Mouse (Mus musculus) liver, embryonic 14.5 days (tissue): ENCODE measurements around the gene Smok2b. TPM values are rescaled to one million over a fixed set of nuclear protein-coding genes. Genes with fewer than 3 reads are reported as not detected.
"Not testable (repeated sequence)": the region's sequence is repeated elsewhere in the genome, so short reads cannot be mapped to it uniquely, and the experiment has no call there.

Experiments
- ATAC-seq: fragments of 200-750 bp; cut with Nextera tagmentation; 2 replicates; pipeline ENCODE4 v1.8.0; 2017; ENCODE audit warnings: moderate number of reproducible peaks, mild to moderate bottlenecking, moderate library complexity; ENCODE audit not compliant: insufficient read depth
- DNase-seq, 3 experiments: peaks; one replicate each; pipeline ENCODE4 v3.0.0-alpha.2; 2012 to 2013; ENCODE audit warnings: low read depth in 3 of 3, low spot score in 3 of 3
- H3K27ac ChIP-seq: fragments of 300-500 bp; sonication (generic); 2 replicates; pipeline ENCODE4 v1.5.1; 2014; ENCODE audit warnings: moderate library complexity, mild to moderate bottlenecking, control low read depth, inconsistent platforms
- H3K27me3 ChIP-seq: fragments of 300-500 bp; sonication (generic); 2 replicates; pipeline ENCODE4 v1.6.1; 2014; ENCODE audit warnings: mild to moderate bottlenecking, low read length, moderate library complexity; ENCODE audit not compliant: control insufficient read depth, insufficient read depth
- H3K36me3 ChIP-seq: fragments of 300-500 bp; sonication (generic); replicated peaks from 2 replicates; pipeline ENCODE4 v1.6.1; 2014; ENCODE audit warnings: low read depth; ENCODE audit not compliant: control insufficient read depth, insufficient read depth
- H3K4me1 ChIP-seq, 2 experiments: fragments of 200-500 bp in 1 of 2; fragments of 300-500 bp in 1 of 2; sonication (generic) in 1 of 2; replicated peaks; 2 replicates each; pipeline ENCODE4 v1.6.1; 2012 to 2014; ENCODE audit warnings: antibody characterized with exemption in 1 of 2, inconsistent platforms in 1 of 2, low read length in 1 of 2; ENCODE audit not compliant: control insufficient read depth in 2 of 2, insufficient read depth in 2 of 2
- H3K4me2 ChIP-seq: fragments of 300-500 bp; sonication (generic); 2 replicates; pipeline ENCODE4 v1.6.1; 2014; ENCODE audit warnings: low read depth, mild to moderate bottlenecking, control low read depth, moderate library complexity
- H3K4me3 ChIP-seq, 2 experiments: fragments of 200-500 bp in 1 of 2; fragments of 300-500 bp in 1 of 2; sonication (generic) in 1 of 2; 2 replicates each; pipeline ENCODE4 v1.5.1; 2012 to 2014; ENCODE audit warnings: low read depth in 2 of 2, low read length in 2 of 2, mild to moderate bottlenecking in 2 of 2, control low read depth in 1 of 2, inconsistent platforms in 1 of 2, moderate library complexity in 1 of 2; ENCODE audit not compliant: insufficient read depth in 1 of 2
- H3K9ac ChIP-seq: fragments of 300-500 bp; sonication (generic); replicated peaks from 2 replicates; pipeline ENCODE4 v1.6.1; 2014; ENCODE audit warnings: mild to moderate bottlenecking, control low read depth, moderate library complexity
- H3K9me3 ChIP-seq: fragments of 300-500 bp; sonication (generic); 2 replicates; pipeline ENCODE4 v1.6.1; 2016; ENCODE audit warnings: low read length, mixed read lengths; ENCODE audit not compliant: control insufficient read depth
- WGBS: fragments of 180-500 bp; shearing (Covaris S2); extraction: QIAGEN DNeasy Blood & Tissue Kit; methylation state at CpG from one replicate; pipeline ENCODE4 v1.1.7; 2014; ENCODE audit not compliant: insufficient replicate concordance; 5-methylcytosine and 5-hydroxymethylcytosine counted together
- polyA plus RNA-seq, 2 experiments: library from polyadenylated mRNA; depleted of rRNA in 1 of 2; stranded (reverse) in 1 of 2; unstranded in 1 of 2; fragments of >200 nt; fragmentation: Nextera tagmentation in 1 of 2; extraction: Ambion mirVana in 1 of 2; gene quantifications; 2 replicates each; pipeline versions ENCODE4 v1.2.1 to v1.2.3; 2012 to 2014

Gene Smok2b
- polyA plus RNA-seq, 2 experiments = not detected

GRCm38 (mm10) chr17:13196486-13196885 is 33.6 kb upstream of the Smok2b start:
- 53% methylated on average over 4 of the region's 4 CpGs for WGBS
- not testable (repeated sequence) for ATAC-seq

GRCm38 (mm10) chr17:13198812-13199211 is 31.2 kb upstream of the Smok2b start:
- DNase-seq, H3K4me2 ChIP-seq, H3K4me3 ChIP-seq, H3K4me1 ChIP-seq, H3K27me3 ChIP-seq, H3K9ac ChIP-seq, H3K36me3 ChIP-seq, H3K27ac ChIP-seq, ATAC-seq: not testable (repeated sequence)
- H3K9me3 ChIP-seq = peaks cover 16% of the 10 kb centered on the region
- 66% methylated on average over 2 of the region's 2 CpGs for WGBS

More at GRCm38 (mm10) chr17:13196486-13196885, 33.6 kb upstream of the Smok2b start:
- H3K27me3 ChIP-seq, DNase-seq, H3K4me3 ChIP-seq, H3K27ac ChIP-seq, H3K4me1 ChIP-seq, H3K36me3 ChIP-seq, H3K9ac ChIP-seq, H3K4me2 ChIP-seq: not testable (repeated sequence)
- H3K9me3 ChIP-seq = peaks cover 16% of the 10 kb centered on the region

- H3K4me2 ChIP-seq, H3K27ac ChIP-seq, H3K27me3 ChIP-seq, DNase-seq, ATAC-seq, H3K4me3 ChIP-seq, H3K36me3 ChIP-seq, H3K4me1 ChIP-seq, H3K9ac ChIP-seq: not testable (repeated sequence)
- 60% methylated on average over 8 of the region's 9 CpGs for WGBS
- peaks cover 16% of the 10 kb centered on the region for H3K9me3 ChIP-seq
Measured at GRCm38 (mm10) chr17:13199880-13200409, 30.1 kb upstream of the Smok2b start.

DNA sequence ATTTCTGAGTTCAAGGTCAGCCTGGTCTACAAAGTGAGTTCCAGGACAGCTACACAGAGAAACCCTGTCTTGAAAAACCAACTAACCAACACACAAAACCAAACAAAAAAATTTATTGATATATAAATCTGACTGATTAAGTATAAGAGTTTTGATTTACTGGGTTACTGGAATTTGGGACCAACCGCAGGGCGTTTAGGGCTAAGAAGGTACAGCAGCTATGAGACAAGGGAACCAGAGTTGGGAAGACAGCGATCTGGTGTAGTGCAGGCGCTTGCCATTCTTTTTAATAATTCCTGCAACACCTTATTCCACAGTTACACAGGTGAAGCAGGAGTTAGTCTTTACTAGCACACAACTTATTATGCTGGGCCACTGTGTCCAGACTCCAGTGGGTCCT is 28.5 kb upstream of the Smok2b start:
- not testable (repeated sequence) for H3K4me3 ChIP-seq, DNase-seq, H3K4me1 ChIP-seq, H3K9ac ChIP-seq, ATAC-seq, H3K4me2 ChIP-seq, H3K36me3 ChIP-seq, H3K27ac ChIP-seq, H3K27me3 ChIP-seq
- 68% methylated on average over 4 of the region's 4 CpGs for WGBS
- peaks cover 10% of the 10 kb centered on the region for H3K9me3 ChIP-seq

DNA sequence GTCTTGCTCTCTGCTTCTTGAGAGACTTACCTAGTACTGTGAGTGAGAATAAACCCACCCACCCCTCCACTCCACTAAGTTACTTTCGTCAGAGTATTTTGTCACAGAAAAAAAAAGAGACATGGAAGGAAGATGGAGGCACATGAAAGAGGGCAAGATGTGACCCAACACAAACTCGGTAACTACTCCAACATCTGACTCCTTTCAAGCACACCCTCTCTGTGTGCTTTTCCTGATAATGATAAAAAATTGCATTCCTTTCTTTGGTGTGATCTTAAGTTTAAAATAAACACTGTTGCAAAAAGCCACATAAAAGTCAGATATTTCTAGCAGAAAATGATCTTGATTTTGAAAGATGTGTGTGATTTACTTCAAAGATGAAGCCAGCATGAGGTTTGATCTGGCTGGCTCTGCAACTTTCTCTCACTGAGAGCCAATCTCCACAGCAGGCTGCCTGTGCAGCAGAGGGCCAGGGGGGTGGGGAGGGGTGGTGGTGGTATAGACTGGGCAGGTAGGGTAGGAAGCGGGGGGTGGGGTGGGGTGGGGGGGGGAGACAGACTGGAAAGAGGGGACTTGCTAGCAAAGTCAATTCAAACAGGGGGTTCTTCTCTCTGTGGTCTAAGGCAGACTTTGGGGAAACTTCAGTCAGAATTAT is 27.5 kb upstream of the Smok2b start:
- H3K9ac ChIP-seq, H3K4me2 ChIP-seq, H3K27me3 ChIP-seq, H3K27ac ChIP-seq, H3K4me3 ChIP-seq, ATAC-seq, H3K4me1 ChIP-seq, DNase-seq, H3K36me3 ChIP-seq: not testable (repeated sequence)
- WGBS = 57% methylated on average over 2 of the region's 3 CpGs
- H3K9me3 ChIP-seq = peaks cover 14% of the 10 kb centered on the region

- not testable (repeated sequence) for H3K4me1 ChIP-seq, H3K9ac ChIP-seq, ATAC-seq, DNase-seq, H3K4me3 ChIP-seq, H3K27me3 ChIP-seq, H3K36me3 ChIP-seq, H3K4me2 ChIP-seq, H3K27ac ChIP-seq
- peaks cover 10% of the 10 kb centered on the region for H3K9me3 ChIP-seq
- WGBS = 35% methylated on average over 1 of the region's 1 CpGs
Measured at GRCm38 (mm10) chr17:13205247-13205646, 24.8 kb upstream of the Smok2b start.
